Mouse (Mus musculus): ENCODE measurements around the gene Sacs. TPM values are rescaled to one million over a fixed set of nuclear protein-coding genes. Genes with fewer than 3 reads are reported as not detected.

The Sacs gene
- total and polyA plus RNA-seq, 2 experiments from 2014 or later: 2.8 to 29.5 TPM

DNA sequence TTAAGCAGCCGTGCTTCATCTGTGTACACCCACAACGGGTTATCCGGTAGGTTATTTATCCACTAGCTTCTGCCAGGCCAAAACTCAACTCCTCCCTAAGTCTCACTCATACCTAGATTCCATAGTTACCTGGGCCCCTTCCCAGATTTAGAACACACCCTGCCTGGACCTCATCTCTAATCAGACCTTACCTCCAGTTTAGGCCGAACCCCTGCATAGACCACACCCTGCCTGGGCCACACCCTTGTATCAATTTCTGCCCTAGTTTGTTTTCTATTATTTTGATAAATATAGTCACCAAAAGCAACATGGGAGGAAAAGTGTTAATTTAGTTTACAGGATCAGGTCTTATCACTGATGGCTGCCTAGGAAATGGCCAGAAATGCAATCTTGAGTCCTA is 91.9 kb downstream of the Sacs start:
- H3K4me3 ChIP-seq (ENCODE audit: low read depth, low read length): no peak overlapping the region
- ATAC-seq (ENCODE audit: insufficient read depth, low read depth) (no peak), DNase-seq (ENCODE audit: low spot score) (no peak)
- no peaks in the 10 kb centered on the region for H3K4me1 ChIP-seq (ENCODE audit: control insufficient read depth, insufficient read depth)
- no peak overlapping the region for H3K9ac ChIP-seq (replicated peaks; ENCODE audit: low read depth, low read length)
- H3K27me3 ChIP-seq (ENCODE audit: control insufficient read depth, insufficient read depth, low read length): no peaks in the 10 kb centered on the region
- H3K27ac ChIP-seq (ENCODE audit: low read depth): no peak overlapping the region
- no peaks in the 10 kb centered on the region for H3K9me3 ChIP-seq (replicated peaks; ENCODE audit: control insufficient read depth, low read length)
- H3K36me3 ChIP-seq (replicated peaks; ENCODE audit: control insufficient read depth, insufficient read depth, low read length): peaks cover 86% of the 10 kb centered on the region
- TF ChIP-seq EP300 (IDR thresholded peaks at IDR 0.05; ENCODE audit: low read depth) (no peak), CTCF (IDR thresholded peaks at IDR 0.05; ENCODE audit: low read depth) (no peak)
- no peak overlapping the region for H3K4me2 ChIP-seq (ENCODE audit: low read depth, low read length)
- 88% methylated on average over 4 of the region's 4 CpGs for WGBS

DNA sequence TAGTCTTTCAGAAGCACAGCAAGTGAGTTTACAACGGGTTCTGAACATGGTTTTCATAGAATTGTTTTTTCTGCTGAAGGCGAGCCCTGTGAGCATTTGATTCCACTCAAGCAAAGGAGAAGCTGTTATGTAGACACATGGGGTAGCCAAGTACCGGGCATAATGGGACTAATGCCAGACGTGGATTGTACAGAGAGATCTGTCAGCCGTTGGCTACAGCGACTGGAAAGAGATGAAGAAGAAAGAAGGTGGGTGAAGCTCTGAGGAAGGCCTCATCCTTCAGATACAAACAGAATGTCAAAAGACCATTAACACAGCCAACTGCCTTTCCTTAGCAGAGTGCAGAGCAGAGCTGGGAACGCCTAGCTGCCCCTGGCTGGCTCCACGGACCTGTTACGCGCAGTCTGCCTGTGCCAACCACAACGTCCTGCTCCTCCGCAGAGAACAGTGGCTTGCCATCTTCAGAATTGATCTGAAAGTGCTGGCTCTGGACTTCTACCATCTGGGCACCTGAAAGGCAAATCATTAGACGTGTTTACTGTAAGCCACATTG is 93.8 kb downstream of the Sacs start:
- no peaks in the 10 kb centered on the region for H3K27me3 ChIP-seq (ENCODE audit: control insufficient read depth, insufficient read depth, low read length)
- no peak for DNase-seq (ENCODE audit: low spot score)
- no peak overlapping the region for H3K27ac ChIP-seq (ENCODE audit: low read depth)
- 83% methylated on average over 13 of the region's 13 CpGs for WGBS
- H3K4me3 ChIP-seq (ENCODE audit: low read depth, low read length): no peak overlapping the region
- no peak overlapping the region for H3K4me2 ChIP-seq (ENCODE audit: low read depth, low read length)
- H3K9ac ChIP-seq (replicated peaks; ENCODE audit: low read depth, low read length): no peak overlapping the region
- H3K4me1 ChIP-seq (ENCODE audit: control insufficient read depth, insufficient read depth): peaks cover 6% of the 10 kb centered on the region; the same call in 1 of the 2 replicates
- no peaks in the 10 kb centered on the region for H3K9me3 ChIP-seq (replicated peaks; ENCODE audit: control insufficient read depth, low read length)
- ATAC-seq (ENCODE audit: insufficient read depth, low read depth): no peak
- TF ChIP-seq EP300 (IDR thresholded peaks at IDR 0.05; ENCODE audit: low read depth) (no peak), CTCF (IDR thresholded peaks at IDR 0.05; ENCODE audit: low read depth) (no peak)
- H3K36me3 ChIP-seq (replicated peaks; ENCODE audit: control insufficient read depth, insufficient read depth, low read length): peaks cover 72% of the 10 kb centered on the region

DNA sequence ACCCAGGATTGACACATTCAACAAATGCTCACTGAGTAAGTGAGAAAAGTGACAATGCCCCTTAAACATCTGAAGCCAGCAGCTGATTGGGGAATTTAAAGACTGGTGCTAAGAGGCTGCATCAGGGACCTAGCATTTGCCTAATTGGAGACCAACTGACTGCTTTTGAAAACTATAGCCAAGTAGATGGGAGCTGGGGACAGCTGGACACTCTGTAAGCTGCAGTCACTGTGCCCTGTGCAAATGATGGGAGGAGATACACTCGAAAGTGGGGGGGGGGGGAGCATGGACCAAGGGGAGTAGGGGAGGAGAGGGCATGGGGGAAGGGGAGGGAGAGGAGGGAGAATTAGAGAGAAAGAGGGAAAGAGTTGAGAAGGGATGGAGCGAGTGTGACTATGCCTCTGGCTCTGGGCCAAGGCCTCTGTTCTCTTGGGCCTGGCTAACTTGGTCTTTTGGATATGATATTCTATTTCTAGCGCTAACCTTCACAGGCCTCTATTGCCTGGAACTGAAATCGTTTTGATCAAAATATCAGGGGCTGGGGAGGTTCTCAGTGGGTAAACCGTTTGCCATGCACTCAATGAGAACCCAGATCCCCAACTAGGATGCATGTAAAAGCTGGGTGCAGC is 97.7 kb downstream of the Sacs start:
- 22% methylated on average over 5 of the region's 5 CpGs for WGBS
- peaks cover 49% of the 10 kb centered on the region for H3K36me3 ChIP-seq (replicated peaks; ENCODE audit: control insufficient read depth, insufficient read depth, low read length)
- H3K9ac ChIP-seq (replicated peaks; ENCODE audit: low read depth, low read length): no peak overlapping the region
- peaks cover 6% of the 10 kb centered on the region; the same call in 1 of the 2 replicates for H3K4me1 ChIP-seq (ENCODE audit: control insufficient read depth, insufficient read depth)
- DNase-seq (ENCODE audit: low spot score) (peak; percentile 73), ATAC-seq (ENCODE audit: insufficient read depth, low read depth) (peak; percentile 67; the same call in 1 of the 2 replicates)
- no peaks in the 10 kb centered on the region for H3K9me3 ChIP-seq (replicated peaks; ENCODE audit: control insufficient read depth, low read length)
- no peak overlapping the region for H3K4me3 ChIP-seq (ENCODE audit: low read depth, low read length)
- TF ChIP-seq CTCF (IDR thresholded peaks at IDR 0.05; ENCODE audit: low read depth): no peak
- no peak for TF ChIP-seq EP300 (IDR thresholded peaks at IDR 0.05; ENCODE audit: low read depth)
- H3K27ac ChIP-seq (ENCODE audit: low read depth): peak overlapping the region; percentile 63
- H3K4me2 ChIP-seq (ENCODE audit: low read depth, low read length): no peak overlapping the region
- H3K27me3 ChIP-seq (ENCODE audit: control insufficient read depth, insufficient read depth, low read length): no peaks in the 10 kb centered on the region

DNA sequence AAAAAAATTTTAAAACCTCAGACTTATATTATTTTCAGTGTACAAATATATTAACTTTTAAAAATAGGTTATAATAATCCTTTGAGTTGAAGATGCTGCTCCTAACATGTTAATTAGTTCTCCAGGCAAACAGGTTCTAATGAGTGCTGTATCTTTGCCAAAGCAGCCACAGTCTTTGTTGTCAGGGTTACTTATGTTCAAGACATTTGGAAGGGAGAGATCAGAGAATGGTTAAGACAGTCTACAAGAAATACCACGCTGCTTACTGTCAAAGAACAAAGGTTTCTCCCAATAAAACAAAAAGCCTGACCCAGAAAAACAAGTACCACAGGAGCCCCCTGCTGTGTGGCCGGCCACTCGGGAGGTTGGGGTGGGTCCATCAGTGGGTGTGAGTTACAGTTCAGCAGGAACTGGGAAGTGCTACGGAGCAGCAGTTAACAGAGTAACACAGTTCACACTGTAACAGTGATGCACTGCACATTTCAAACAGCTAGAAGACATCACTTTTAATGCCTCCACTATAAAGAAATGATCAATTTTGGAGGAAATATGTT is 98.9 kb downstream of the Sacs start:
- 58% methylated on average over 4 of the region's 4 CpGs for WGBS
- H3K9ac ChIP-seq (replicated peaks; ENCODE audit: low read depth, low read length): no peak overlapping the region
- DNase-seq (ENCODE audit: low spot score): no peak
- H3K4me3 ChIP-seq (ENCODE audit: low read depth, low read length): no peak overlapping the region
- ATAC-seq (ENCODE audit: insufficient read depth, low read depth): no peak
- no peak for TF ChIP-seq EP300 (IDR thresholded peaks at IDR 0.05; ENCODE audit: low read depth)
- TF ChIP-seq CTCF (IDR thresholded peaks at IDR 0.05; ENCODE audit: low read depth): no peak
- H3K9me3 ChIP-seq (replicated peaks; ENCODE audit: control insufficient read depth, low read length): no peaks in the 10 kb centered on the region
- H3K27me3 ChIP-seq (ENCODE audit: control insufficient read depth, insufficient read depth, low read length): no peaks in the 10 kb centered on the region
- H3K4me2 ChIP-seq (ENCODE audit: low read depth, low read length): no peak overlapping the region
- peaks cover 37% of the 10 kb centered on the region for H3K36me3 ChIP-seq (replicated peaks; ENCODE audit: control insufficient read depth, insufficient read depth, low read length)
- no peak overlapping the region for H3K27ac ChIP-seq (ENCODE audit: low read depth)
- peaks cover 6% of the 10 kb centered on the region; the same call in 1 of the 2 replicates for H3K4me1 ChIP-seq (ENCODE audit: control insufficient read depth, insufficient read depth)

DNA sequence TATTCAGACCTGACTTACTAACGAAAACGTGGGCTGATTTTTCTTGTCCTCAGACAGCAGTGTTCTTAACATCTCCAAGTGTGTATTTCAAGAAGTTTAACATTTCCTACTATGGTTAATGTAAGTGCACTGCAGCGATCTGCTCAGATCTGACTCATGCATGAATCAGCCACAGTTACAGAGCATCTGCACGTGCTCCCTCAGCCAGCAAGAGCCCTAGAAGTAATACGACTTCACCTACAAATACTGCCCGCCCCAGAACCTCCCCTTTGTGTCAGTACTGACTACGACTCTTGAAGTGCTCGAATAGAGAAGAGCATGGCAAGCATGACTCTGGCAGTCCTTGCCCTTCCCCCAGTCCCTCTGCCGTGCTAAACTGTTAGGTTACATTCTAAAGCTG is 100.5 kb downstream of the Sacs start:
- Histone ChIP-seq H3K9me3 (replicated peaks; ENCODE audit: control insufficient read depth, low read length) (no peaks in the 10 kb centered on the region), H3K27ac (ENCODE audit: low read depth) (no peak overlapping the region), H3K9ac (replicated peaks; ENCODE audit: low read depth, low read length) (no peak overlapping the region), H3K4me1 (ENCODE audit: control insufficient read depth, insufficient read depth) (peaks cover 6% of the 10 kb centered on the region; the same call in 1 of the 2 replicates), H3K27me3 (ENCODE audit: control insufficient read depth, insufficient read depth, low read length) (no peaks in the 10 kb centered on the region), H3K36me3 (replicated peaks; ENCODE audit: control insufficient read depth, insufficient read depth, low read length) (peaks cover 25% of the 10 kb centered on the region), H3K4me2 (ENCODE audit: low read depth, low read length) (no peak overlapping the region), H3K4me3 (ENCODE audit: low read depth, low read length) (no peak overlapping the region)
- ATAC-seq (ENCODE audit: insufficient read depth, low read depth) (no peak), DNase-seq (ENCODE audit: low spot score) (no peak)
- WGBS: 46% methylated on average over 9 of the region's 9 CpGs
- TF ChIP-seq EP300 (IDR thresholded peaks at IDR 0.05; ENCODE audit: low read depth) (no peak), CTCF (IDR thresholded peaks at IDR 0.05; ENCODE audit: low read depth) (no peak)
